ENCODE assay signal across 14 mouse cellular contexts in genomic region chr15:60967841-60968548, GRCm38 (mm10). TPM values are rescaled to one million over a fixed set of nuclear protein-coding genes. Genes with fewer than 3 reads are reported as not detected.
DNase-seq lines count a peak whose midpoint lies in the region; ATAC-seq and TF ChIP-seq lines count a peak whose summit lies in the region.
"Had no signal": no experiment of that assay in that cellular context is flagged by ENCODE, and none has a peak within 500 bp of the region (broad histone marks: within the 10 kb centered on the region; RNA-seq: fewer than 3 reads in every experiment).

No protein-coding gene starts in this region.

- H3K27ac ChIP-seq in hindbrain, embryonic 13.5 days: peak overlapping the region; percentile 41
- H3K27ac ChIP-seq in left cerebral cortex, adult 2 months: no peak overlapping the region
- H3K27ac ChIP-seq: heart, adult 2 months; liver, embryonic 12.5 days had no signal

- no peak for TF ChIP-seq POLR2A in lung, adult 2 months (IDR thresholded peaks at IDR 0.05; ENCODE audit: borderline replicate concordance, extremely low read depth, low read depth, low read length)

- peak; percentile 6 for DNase-seq in adrenal gland, postnatal 14 days
- DNase-seq in adrenal gland, adult 2 months: no peak
- peak; percentile 59 for DNase-seq in embryo, embryonic 11 days
- peak; percentile 56 for DNase-seq in neural tube, embryonic 10.5 days (ENCODE audit: extremely low spot score, low spot score)
- no peak for DNase-seq in lung, adult 2 months
- no peak for DNase-seq in right cerebral cortex, adult 2 months (ENCODE audit: low spot score in 2 of 2)
- DNase-seq in left cerebral cortex, adult 2 months (ENCODE audit: extremely low spot score in 1 of 2, low spot score in 2 of 2): no peak
- DNase-seq: cerebellum, adult 9-10 months; heart, adult 2 months; layer of hippocampus, postnatal 36 days; thymus, postnatal 25 days had no signal

- intact Hi-C loops in left cerebral cortex, adult 2 months (cut with DNase I): no loop called here

- no peaks in the 10 kb centered on the region for H3K36me3 ChIP-seq in hindbrain, embryonic 13.5 days
- H3K36me3 ChIP-seq: G1E; liver, embryonic 12.5 days had no signal

- 15% methylated on average over 9 of the region's 9 CpGs for WGBS in hindbrain, embryonic 13.5 days
- 81% methylated on average over 9 of the region's 9 CpGs for WGBS in lung, adult 2 months

- peaks cover 11% of the 10 kb centered on the region for H3K4me1 ChIP-seq in hindbrain, embryonic 13.5 days (replicated peaks)
- no peaks in the 10 kb centered on the region for H3K4me1 ChIP-seq in lung, adult 2 months (ENCODE audit: control insufficient read depth, insufficient read depth, low read length)
- H3K4me1 ChIP-seq: liver, embryonic 12.5 days had no signal

- H3K27me3 ChIP-seq in hindbrain, embryonic 13.5 days: no peaks in the 10 kb centered on the region
- H3K27me3 ChIP-seq: liver, embryonic 12.5 days had no signal

- ATAC-seq in hindbrain, embryonic 13.5 days (ENCODE audit: low FRiP score): peak; percentile 89
- ATAC-seq: liver, embryonic 12.5 days had no signal

- H3K4me3 ChIP-seq in hindbrain, embryonic 13.5 days: no peak overlapping the region
- H3K4me3 ChIP-seq in lung, adult 2 months (replicated peaks; ENCODE audit: extremely low read depth, low read depth, low read length): no peak overlapping the region
- no peak overlapping the region for H3K4me3 ChIP-seq in left cerebral cortex, adult 2 months
- H3K4me3 ChIP-seq: heart, adult 2 months; liver, embryonic 12.5 days had no signal

- H3K4me2 ChIP-seq in hindbrain, embryonic 13.5 days: peak overlapping the region; percentile 17; the same call in 1 of the 2 replicates
- H3K4me2 ChIP-seq: liver, embryonic 12.5 days had no signal

- no peak for TF ChIP-seq CTCF in lung, adult 2 months (IDR thresholded peaks at IDR 0.05; ENCODE audit: insufficient read depth, low read length)
- TF ChIP-seq CTCF in left cerebral cortex, adult 2 months (IDR thresholded peaks at IDR 0.05): no peak

- H3K9ac ChIP-seq in hindbrain, embryonic 13.5 days: no peak overlapping the region
- H3K9ac ChIP-seq: liver, embryonic 12.5 days had no signal

- H3K9me3 ChIP-seq in hindbrain, embryonic 13.5 days: no peaks in the 10 kb centered on the region
- H3K9me3 ChIP-seq: G1E; liver, embryonic 12.5 days had no signal

RNA-seq across cellular contexts. Expression of gene A1bg, which starts 45.2 kb away (rescaled TPM):
- total RNA-seq in adrenal gland, postnatal 14 days (2021): 0.48 TPM in 1 of 2 replicates, not detected in the other
- total RNA-seq in adrenal gland, adult 2 months (2021): 1 to 10 TPM in 1 of 2 experiments, not detected in 1; 3.9 TPM
- polyA plus RNA-seq in adrenal gland, adult 2 months (2012; rRNA removed): 0.18 TPM in 1 of 2 replicates, not detected in the other
- polyA plus RNA-seq in hindbrain, embryonic 13.5 days (2015; fragmentation: Nextera tagmentation; extraction: Ambion mirVana): not detected in 2 replicates
- polyA plus RNA-seq in lung, adult 2 months (2012; rRNA removed): not detected in 2 replicates
- not detected for total RNA-seq in left cerebral cortex, adult 2 months (2021)
- total RNA-seq: G1E; heart, adult 2 months; layer of hippocampus, postnatal 36 days had no signal
- polyA plus RNA-seq: G1E; heart, adult 2 months; liver, embryonic 12.5 days had no signal

Comparison
In these comparisons a context has a peak if more than half of its experiments do, and no peak if none do; other contexts are left out.
1. DNase-seq: peak in adrenal gland, postnatal 14 days (single experiment), embryo, embryonic 11 days (single experiment) and neural tube, embryonic 10.5 days (single experiment); none in adrenal gland, adult 2 months (single experiment), lung, adult 2 months (single experiment), right cerebral cortex, adult 2 months (0 of 2) and left cerebral cortex, adult 2 months (0 of 2).